Comparison of ENCODE assay signal across 16 mouse cellular contexts in the genomic region with DNA sequence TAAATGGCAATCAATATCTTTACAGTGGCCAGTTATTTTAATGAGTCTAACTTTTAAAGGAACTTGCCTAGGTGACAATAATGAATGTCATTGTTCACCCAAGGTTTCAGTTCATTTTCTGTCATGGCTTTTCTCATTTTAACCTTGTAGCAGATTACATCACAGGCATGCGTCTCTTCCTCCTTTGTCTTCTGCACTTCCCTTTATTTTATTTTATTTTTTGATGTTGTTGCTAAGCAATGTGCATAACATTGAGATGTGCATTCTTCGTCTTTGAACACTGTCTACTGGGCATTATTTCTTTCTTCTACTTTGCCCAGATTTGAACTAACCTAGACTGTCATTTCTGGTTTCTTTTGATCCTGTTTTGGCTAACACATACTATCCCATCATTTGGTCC.
A peak's percentile ranks its signal among the peaks of the same experiment; 100 is the strongest.
DNase-seq lines count a peak whose midpoint lies in the region; ATAC-seq lines count a peak whose summit lies in the region.
"Had no signal": no experiment of that assay in that cellular context is flagged by ENCODE, and none has a peak within 500 bp of the region (broad histone marks: within the 10 kb centered on the region; RNA-seq: fewer than 3 reads in every experiment).

No protein-coding gene starts in this region.

- DNase-seq in heart, adult 11 months, result peak; percentile 36
- DNase-seq in heart, postnatal 14 days, result no peak
- peak; percentile 37 to 58 for DNase-seq in spleen, postnatal 36 days (ENCODE audit: low spot score in 2 of 2)
- DNase-seq in spleen, postnatal 10 days (ENCODE audit: low spot score in 2 of 2), result no peak
- no peak for DNase-seq in urinary bladder, adult 2 months (ENCODE audit: low spot score)
- DNase-seq in left cerebral cortex, adult 18-20 months (ENCODE audit: low spot score in 2 of 2), result no peak
- no peak for DNase-seq in embryo, embryonic 9.5 days (ENCODE audit: extremely low spot score)
- DNase-seq: adrenal gland, postnatal 36 days; cerebellum, postnatal 25 days; gastrocnemius, postnatal 14 days; kidney, postnatal 14 days; layer of hippocampus, adult 9-11 months; liver; thymus, adult 2 months had no signal

- ATAC-seq in inflammation-experienced regulatory T-cells, adult 6 months, result peak; percentile 60
- ATAC-seq: intestine, postnatal 0 days had no signal

- intact Hi-C loops in heart, postnatal 14 days (cut with DNase I), result no loop called here

Comparison
In these comparisons a context has a peak if more than half of its experiments do, and no peak if none do; other contexts are left out.
1. DNase-seq: peak in heart, adult 11 months (single experiment) and spleen, postnatal 36 days (2 of 2); none in heart, postnatal 14 days (0 of 2), spleen, postnatal 10 days (0 of 2), urinary bladder, adult 2 months (single experiment), left cerebral cortex, adult 18-20 months (0 of 2) and embryo, embryonic 9.5 days (single experiment).